Mouse (Mus musculus) bone marrow macrophage, adult 2 months (primary cell): Measurements from ENCODE around the gene Lrch4. TPM values are rescaled to one million over a fixed set of nuclear protein-coding genes. Genes with fewer than 3 reads are reported as not detected.

Experiments
- H3K27ac ChIP-seq: 2 replicates; pipeline ENCODE4 v1.5.1; 2012; ENCODE audit warnings: low read depth, low read length; ENCODE audit not compliant: insufficient read depth
- H3K4me1 ChIP-seq: 2 replicates; pipeline ENCODE4 v1.6.1; 2012; ENCODE audit warnings: low read length; ENCODE audit not compliant: control insufficient read depth, insufficient read depth
- H3K4me3 ChIP-seq: 2 replicates; pipeline ENCODE4 v1.5.1; 2012; ENCODE audit warnings: mild to moderate bottlenecking, low read length, moderate library complexity; ENCODE audit not compliant: insufficient read depth
- CTCF ChIP-seq: IDR thresholded peaks from 2 replicates; pipeline ENCODE4 v1.5.1; 2012; ENCODE audit warnings: low read depth, mild to moderate bottlenecking, low read length, moderate library complexity
- POLR2A ChIP-seq: IDR thresholded peaks from 2 replicates; pipeline ENCODE4 v1.6.1; 2012; ENCODE audit warnings: mild to moderate bottlenecking, low read depth, low read length, borderline replicate concordance
- polyA plus RNA-seq: library from polyadenylated mRNA; stranded (reverse); fragments of >200 nt; gene quantifications from 2 replicates; pipeline ENCODE4 v1.2.4, GENCODE M21; 2012; ENCODE audit not compliant: missing spikeins, insufficient read depth, insufficient read length

Gene Lrch4
- polyA plus RNA-seq, 1 experiment: 209 TPM

DNA sequence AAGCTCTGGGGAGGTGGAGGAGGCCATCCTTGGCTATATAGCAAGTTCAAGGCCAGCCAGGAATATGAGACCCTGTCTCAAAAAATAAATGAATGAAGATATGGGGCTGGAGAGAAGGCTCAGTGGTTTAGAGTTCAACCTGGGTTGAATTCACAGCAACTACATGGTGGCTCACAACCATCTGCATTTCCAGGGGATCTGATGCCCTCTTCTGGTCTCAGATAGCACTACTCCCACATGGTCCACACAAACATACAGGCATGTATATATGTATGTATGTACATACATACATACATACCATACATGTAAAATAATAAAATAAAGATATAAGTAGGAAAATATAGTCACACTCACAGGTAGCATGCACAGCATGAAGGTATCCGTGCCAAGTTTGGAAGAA, 41.3 kb downstream of the Lrch4 start:
- no peak for TF ChIP-seq POLR2A
- no peak for TF ChIP-seq CTCF
- Histone ChIP-seq H3K27ac (peak overlapping the region; percentile 98), H3K4me3 (no peak overlapping the region), H3K4me1 (peaks cover 35% of the 10 kb centered on the region)

GRCm38 (mm10) chr5:137671443-137672240, 42.7 kb downstream of the Lrch4 start:
- Histone ChIP-seq H3K4me1 (peaks cover 39% of the 10 kb centered on the region), H3K27ac (peak overlapping the region; percentile 98), H3K4me3 (peak overlapping the region; percentile 31)
- TF ChIP-seq CTCF (no peak), POLR2A (no peak)

GRCm38 (mm10) chr5:137672361-137672760, 43.4 kb downstream of the Lrch4 start:
- Histone ChIP-seq H3K27ac (peak overlapping the region; percentile 98), H3K4me3 (no peak overlapping the region), H3K4me1 (peaks cover 39% of the 10 kb centered on the region)
- TF ChIP-seq CTCF (no peak), POLR2A (no peak)

DNA sequence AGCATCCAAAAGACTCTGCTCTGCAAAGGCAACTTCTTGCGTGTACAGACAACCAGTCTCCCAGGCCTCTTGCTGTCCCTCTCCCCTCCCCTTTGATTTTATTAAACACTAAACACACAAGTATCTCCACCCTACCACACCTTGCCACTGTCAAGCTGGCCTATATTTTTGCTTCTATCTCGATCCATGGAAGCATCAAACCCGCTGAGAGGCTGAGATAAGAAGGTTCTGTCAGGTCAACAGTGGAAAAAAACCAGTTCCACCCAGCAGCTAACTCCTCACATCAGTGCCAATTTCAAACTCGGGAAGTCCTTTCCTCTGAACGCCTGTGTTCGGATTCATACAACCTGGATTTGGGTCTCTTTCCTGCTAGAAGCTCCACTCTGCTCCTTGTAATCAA, 44.1 kb downstream of the Lrch4 start:
- Histone ChIP-seq H3K4me1 (peaks cover 39% of the 10 kb centered on the region), H3K4me3 (no peak overlapping the region), H3K27ac (peak overlapping the region; percentile 98)
- TF ChIP-seq CTCF: no peak
- TF ChIP-seq POLR2A: no peak

GRCm38 (mm10) chr5:137674786-137675185, 45.9 kb downstream of the Lrch4 start:
- no peak overlapping the region for H3K4me3 ChIP-seq
- no peak overlapping the region for H3K27ac ChIP-seq
- H3K4me1 ChIP-seq: peaks cover 38% of the 10 kb centered on the region
- TF ChIP-seq POLR2A (no peak), CTCF (no peak)

DNA sequence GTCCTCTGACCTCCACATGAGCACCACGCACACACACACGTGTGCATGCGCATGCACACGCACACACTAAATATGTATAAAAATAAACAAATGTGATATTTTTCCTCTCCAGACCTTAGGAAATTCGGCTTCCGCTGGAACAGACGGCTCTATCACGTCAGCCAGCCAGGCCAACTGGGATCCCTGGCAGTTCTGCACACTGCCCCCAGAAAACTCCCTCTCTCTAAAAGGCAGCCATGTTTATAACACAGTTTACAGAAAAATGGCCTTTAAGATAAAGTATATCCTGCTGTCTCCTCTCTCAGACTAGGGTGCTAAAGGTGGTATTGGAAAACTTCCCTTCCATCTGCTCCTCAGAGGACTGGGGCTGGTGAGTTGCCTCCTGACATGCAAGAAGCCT, 48.9 kb downstream of the Lrch4 start:
- TF ChIP-seq CTCF: no peak
- TF ChIP-seq POLR2A: no peak
- Histone ChIP-seq H3K4me3 (no peak overlapping the region), H3K4me1 (peaks cover 17% of the 10 kb centered on the region), H3K27ac (no peak overlapping the region)

GRCm38 (mm10) chr5:137678736-137679135, 49.8 kb downstream of the Lrch4 start:
- Histone ChIP-seq H3K27ac (no peak overlapping the region), H3K4me1 (peaks cover 9% of the 10 kb centered on the region), H3K4me3 (no peak overlapping the region)
- TF ChIP-seq CTCF (no peak), POLR2A (no peak)

DNA sequence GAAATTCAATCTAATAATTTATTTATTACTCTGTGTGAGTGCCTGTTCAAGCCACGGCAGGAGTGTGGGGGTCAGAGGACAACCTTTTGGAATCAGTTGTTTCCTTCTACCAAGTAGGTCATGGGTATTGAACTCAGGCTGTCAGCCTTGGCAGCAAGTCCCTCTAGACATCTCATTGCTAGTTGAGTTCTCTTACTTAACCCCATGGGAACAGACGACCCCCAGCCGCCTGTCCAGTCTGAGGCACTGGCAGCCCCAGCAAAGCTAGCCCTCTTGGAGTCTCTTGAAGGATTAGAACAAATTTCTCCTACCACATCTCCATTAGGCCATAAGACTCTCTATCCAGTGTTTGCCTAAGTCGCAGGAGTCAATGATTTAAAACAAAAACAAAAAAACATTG, 50.8 kb downstream of the Lrch4 start:
- TF ChIP-seq POLR2A: no peak
- TF ChIP-seq CTCF: no peak
- H3K4me1 ChIP-seq: peaks cover 9% of the 10 kb centered on the region
- no peak overlapping the region for H3K4me3 ChIP-seq
- no peak overlapping the region for H3K27ac ChIP-seq

GRCm38 (mm10) chr5:137682526-137682925, 53.6 kb downstream of the Lrch4 start:
- H3K4me3 ChIP-seq: no peak overlapping the region
- H3K4me1 ChIP-seq: peaks cover 18% of the 10 kb centered on the region
- TF ChIP-seq POLR2A: no peak
- TF ChIP-seq CTCF: no peak
- no peak overlapping the region for H3K27ac ChIP-seq
